Mouse (Mus musculus): ENCODE data around the gene Ttc9c. TPM values are rescaled to one million over a fixed set of nuclear protein-coding genes. Genes with fewer than 3 reads are reported as not detected.

Ttc9c gene
- polyA plus RNA-seq, 1 experiment: 2.1 TPM

DNA sequence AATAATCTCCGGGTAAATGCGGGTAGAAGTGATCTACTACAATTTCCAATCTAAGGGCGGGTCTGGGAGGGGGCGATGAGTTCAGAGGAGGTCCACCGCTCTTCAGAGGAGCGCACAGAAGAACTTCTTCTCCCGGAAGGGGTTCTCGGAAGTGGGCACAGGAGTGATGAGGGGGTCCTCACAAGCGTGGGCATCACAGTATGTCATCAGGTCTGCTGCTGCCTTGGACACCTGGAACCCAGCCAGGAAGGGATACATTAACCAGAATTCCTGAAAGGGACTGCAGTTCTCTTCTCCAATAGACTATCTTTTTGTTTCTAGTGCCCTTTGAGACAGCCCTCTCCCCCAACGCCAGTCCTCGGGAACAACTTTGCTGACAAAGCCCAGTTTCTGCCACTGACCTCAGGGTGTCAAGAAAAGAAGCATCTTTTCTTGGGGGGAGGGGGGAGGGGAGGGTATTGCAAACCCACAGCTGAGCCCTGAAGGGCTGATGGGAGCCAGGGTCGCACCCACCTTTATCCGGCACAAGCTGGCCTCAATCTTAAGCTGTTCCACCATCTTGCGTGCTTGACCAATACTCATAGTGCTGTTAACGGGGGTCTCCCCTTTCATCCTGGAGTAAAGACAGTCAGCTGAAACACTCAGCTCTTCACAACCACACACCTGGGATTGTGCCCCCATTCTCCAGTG lies 19.1 kb upstream of the Ttc9c start:
- no peak for TF ChIP-seq GATA1 (IDR thresholded peaks at IDR 0.05; ENCODE audit: low read length)

DNA sequence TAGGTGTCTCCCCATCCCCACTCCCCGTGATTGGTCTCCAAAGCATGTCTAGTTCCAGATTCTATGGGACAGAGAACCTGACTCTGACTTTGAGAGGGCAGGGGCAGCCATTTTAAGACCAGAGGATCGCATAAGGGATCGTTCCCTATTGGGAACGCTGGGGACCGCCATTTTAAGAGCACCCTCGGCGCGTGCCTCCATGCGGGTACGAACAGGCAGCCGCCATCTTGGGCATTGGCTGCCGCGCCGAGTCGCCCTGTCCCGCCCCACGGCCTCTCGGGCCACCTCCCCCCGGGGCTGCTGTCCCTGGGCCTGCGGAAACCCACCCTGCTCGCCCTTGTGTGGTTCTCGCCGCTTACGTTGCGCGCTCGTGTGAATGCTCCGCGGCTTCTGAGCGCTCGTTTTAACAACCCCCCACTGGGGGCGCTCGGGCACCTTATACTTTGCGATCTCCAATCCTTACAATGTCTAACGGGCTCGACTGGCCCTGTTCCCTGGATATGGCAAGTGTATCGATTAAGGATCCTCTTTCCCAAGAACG lies 18.2 kb upstream of the Ttc9c start, which contains the start of gene Bscl2:
Gene Bscl2, plus strand, starts transcription at position 217 of the 541 bp plus-strand sequence.
- no peak for TF ChIP-seq GATA1 (IDR thresholded peaks at IDR 0.05; ENCODE audit: low read length)

DNA sequence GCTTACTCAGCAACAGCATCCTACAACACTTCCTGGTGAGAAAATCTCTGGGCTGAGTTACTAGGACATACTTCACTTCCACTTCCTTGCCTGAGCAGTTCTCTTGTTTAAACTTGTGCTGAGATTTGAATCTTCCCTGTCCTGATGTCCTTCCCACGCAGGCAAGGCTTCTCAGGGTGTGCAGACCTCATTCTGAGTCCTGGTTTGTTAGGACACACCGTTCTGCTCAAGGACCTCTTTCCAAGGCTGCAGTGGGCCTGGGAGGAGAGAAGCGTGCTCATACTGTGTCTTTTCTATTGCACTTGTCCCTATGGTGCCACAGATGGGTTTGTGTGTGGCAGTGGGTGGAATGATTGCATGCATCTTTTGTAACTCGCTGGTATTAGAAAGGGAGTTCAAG lies 13.8 kb upstream of the Ttc9c start:
- no peak for TF ChIP-seq GATA1 (IDR thresholded peaks at IDR 0.05; ENCODE audit: low read length)

DNA sequence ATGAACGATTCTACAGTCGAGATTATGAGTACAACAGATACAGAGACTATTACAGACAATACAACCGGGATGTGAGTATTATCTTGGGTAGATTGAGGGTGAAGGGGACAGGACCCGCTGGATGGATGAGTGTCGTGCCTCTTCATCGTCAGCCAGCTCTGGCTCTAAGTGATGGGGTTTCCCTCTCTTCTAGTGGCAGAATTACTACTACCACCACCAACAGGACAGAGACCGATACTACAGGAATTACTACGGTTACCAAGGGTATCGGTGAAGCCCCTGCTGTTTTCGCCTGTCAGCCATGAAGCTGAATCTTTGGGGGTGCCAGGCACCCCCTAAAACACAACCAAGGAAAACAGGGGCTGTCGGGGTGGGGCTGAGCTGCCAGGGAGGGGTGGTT lies 12.1 kb upstream of the Ttc9c start:
- no peak for TF ChIP-seq GATA1 (IDR thresholded peaks at IDR 0.05; ENCODE audit: low read length)

DNA sequence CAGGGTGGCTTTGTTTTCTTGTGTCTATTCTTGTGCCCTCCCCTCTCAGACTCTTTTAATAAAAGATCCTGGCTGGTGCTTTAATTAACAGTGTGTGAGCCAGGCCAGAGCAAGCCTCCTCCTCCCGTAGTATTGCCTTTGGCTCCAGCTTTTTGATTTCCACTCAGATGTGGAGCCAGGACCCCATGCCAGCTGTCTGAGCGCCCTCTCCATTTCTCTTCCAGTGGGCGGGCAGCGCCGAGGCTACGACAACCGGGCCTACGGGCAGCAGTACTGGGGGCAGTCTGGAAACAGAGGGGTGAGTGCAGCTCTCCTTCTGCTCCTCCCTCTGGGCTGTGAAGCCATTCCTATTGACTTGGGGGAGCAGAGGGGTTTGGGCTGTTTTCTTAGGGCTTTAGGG lies 11.5 kb upstream of the Ttc9c start:
- no peak for TF ChIP-seq GATA1 (IDR thresholded peaks at IDR 0.05; ENCODE audit: low read length)

DNA sequence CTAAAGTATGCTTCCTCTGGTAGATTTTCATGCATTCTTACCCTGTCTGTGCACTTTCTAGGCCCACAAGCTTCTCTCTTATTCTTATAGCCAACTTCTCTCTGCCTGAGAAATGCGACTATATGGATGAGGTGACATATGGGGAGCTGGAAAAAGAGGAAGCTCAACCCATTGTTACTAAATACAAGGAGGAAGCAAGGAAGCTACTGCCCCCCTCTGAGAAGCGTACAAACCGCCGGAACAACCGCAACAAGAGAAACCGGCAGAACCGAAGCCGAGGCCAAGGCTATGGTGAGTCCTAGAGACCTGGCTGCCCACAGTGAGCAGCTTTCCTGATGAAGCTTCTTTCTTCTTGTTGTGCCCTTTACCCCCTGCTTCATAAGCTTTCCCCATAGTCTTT lies 10.5 kb upstream of the Ttc9c start, which contains the start of gene AC129217.1:
Gene AC129217.1, plus strand, starts transcription at position 114 of the 400 bp plus-strand sequence.
- TF ChIP-seq GATA1 (IDR thresholded peaks at IDR 0.05; ENCODE audit: low read length): no peak

DNA sequence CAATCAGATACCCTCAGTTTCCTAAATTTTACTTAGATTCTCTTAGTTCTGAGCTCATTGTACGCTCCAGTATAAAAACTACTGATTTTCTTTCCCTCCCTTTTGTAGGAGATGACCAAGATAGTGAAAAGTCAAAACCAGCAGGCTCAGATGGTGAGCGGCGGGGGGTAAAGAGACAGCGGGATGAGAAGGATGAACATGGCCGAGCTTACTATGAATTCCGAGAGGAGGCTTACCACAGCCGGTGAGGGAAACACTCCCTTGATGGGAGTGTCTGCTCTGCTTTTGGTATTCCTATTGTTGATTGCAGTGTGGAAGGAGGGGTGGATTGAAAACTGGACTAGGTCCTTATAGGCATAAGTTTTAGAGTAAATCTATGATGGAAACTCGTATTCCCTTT lies 3.6 kb upstream of the Ttc9c start:
- TF ChIP-seq GATA1 (IDR thresholded peaks at IDR 0.05; ENCODE audit: low read length): no peak

DNA sequence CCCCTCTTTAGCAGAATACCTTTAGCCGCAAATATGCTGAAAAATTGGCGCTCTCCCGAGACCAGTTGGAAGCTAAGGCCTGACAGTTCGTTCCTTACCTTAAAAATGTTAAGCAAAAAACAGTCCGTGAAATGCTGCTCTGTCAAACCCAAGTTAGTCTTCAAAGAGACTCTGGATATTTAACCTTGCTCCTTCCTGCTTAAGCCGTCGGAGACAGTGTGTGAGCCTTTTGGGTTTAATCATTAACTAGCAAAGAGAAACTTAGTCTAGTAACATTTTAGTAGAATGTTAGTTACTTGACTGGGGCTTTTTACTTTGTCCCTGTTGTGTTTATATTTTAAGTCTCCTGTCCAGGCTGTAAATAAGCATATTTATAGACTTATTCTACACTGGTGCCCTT lies 2.0 kb upstream of the Ttc9c start:
- TF ChIP-seq GATA1 (IDR thresholded peaks at IDR 0.05; ENCODE audit: low read length): no peak

DNA sequence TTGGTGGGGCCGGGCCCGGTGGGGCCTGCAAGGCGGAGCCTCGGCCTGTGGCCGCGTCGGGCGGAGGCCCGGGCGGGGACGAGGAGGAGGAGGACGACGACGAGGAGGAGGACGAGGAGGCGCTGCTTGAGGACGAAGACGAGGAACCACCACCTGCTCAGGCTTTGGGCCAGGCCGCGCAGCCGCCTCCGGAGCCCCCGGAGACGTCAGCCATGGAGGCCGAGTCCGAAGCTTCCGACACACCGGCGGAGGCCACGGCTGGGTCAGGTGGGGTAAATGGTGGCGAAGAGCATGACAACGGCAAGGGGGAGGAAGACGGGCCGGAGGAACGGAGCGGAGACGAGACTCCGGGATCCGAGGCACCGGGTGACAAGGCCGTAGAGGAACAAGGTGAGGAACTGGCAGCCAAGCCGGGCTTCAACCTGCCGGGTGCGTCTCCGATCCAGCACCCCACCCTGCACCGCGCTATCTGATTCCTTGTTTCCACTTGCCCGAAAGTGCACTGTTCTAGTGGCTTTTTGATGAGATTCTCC lies 1.4 kb upstream of the Ttc9c start:
- TF ChIP-seq GATA1 (IDR thresholded peaks at IDR 0.05; ENCODE audit: low read length): no peak

DNA sequence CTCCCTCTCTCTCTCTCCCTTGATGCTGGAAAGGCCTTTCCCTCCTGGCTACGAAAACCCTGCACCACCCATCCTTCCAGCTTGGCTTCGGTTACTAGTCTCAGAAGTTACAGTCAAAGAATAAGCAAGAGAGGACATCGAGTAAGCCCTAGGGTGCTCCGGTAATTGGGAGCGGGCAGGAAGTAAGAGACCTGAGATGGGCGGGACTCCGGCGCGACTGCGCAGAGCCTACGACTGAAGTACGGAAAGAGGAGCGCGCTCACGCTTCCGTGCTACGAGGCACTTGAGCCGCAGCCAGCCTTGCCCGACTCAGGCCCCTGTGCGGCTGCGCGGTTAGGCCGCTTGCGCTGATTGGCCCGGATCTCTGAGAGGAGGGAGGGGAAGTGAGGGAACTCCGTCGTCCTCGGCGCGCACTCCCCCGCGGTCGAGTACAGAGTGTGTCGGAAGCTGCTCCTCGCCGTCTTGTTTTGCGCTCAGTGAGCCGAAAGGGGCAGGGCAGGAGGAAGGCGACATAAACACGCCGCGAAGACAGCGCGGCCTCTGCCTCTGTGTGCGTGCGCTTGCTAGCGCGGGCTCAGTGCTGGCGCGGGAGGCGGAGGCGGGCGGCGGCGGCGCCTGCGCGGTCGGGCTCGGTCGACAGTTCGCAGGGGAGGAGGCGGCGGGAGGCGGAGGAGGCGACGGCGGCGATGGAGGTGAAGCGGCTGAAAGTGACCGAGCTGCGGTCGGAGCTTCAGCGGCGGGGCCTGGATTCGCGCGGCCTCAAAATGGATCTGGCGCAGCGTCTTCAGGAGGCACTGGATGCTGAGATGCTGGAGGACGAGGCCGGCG lies 677 bp upstream of the Ttc9c start, which contains the start of gene Hnrnpul2:
Gene Hnrnpul2, plus strand, starts transcription at position 415 of the 828 bp plus-strand sequence.
- no peak for TF ChIP-seq GATA1 (IDR thresholded peaks at IDR 0.05; ENCODE audit: low read length)

DNA sequence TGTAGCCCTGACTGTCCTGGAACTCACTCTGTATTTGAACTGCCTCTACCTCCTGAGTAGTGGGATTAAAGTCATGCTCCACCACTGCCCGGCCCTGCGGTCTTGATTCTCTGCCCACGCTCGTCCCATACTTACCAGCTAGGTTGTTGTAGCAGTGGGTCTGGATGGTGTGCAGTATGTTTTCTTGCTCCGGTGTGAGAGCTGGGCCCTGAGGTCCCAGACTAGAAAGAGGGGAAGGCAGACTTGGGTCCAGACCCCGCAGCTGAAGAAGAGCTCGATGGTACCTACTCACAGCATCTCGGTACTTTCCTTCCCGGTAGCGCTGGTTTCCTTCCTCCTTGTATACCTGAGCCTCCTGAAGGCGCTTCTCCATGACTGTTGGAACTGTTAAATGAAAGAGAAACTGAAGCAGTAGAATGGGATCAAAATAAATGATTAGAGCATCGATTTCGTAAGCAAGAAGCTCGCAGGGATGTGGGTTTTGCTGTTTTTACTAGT lies 783 bp downstream of the Ttc9c start:
- no peak for TF ChIP-seq GATA1 (IDR thresholded peaks at IDR 0.05; ENCODE audit: low read length)

DNA sequence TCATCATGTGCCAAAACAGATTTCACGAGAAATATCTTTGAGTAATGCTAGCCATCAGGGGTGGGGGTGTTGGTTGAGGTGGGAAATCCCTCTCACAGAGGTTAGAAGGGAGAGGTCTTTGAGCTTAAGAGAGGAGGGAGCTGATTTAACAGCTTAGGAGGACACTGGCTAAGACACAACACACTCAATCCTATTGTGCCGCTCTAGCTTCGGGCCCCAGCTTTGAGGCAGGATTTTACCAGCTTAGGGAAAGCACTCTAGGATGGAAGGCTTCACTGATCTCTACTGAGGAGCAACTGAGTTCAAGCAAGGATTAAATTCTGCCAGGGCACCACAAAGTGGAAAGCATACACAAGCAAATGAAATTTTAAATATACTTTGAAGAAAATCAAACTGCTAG lies 2.1 kb downstream of the Ttc9c start:
- TF ChIP-seq GATA1 (IDR thresholded peaks at IDR 0.05; ENCODE audit: low read length): no peak

DNA sequence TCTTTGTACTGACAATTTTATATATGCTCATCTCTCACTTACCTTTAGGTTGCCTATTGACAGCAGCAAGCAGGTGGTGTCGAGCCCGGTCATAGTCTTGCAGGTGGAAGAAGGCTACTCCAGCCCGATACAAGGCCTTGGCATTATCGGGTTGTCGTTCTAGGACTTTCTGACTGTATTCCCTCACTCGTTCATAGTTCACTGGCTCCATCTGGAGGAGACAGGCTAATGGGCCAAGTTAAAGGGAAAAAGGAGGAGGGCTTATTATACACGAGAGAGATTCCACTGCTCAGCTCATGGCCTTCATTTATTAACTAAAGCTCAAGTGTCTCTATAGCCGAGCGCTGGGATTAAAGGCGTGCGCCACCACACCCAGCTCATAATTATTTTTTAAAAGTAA lies 3.3 kb downstream of the Ttc9c start:
- TF ChIP-seq GATA1 (IDR thresholded peaks at IDR 0.05; ENCODE audit: low read length): no peak

DNA sequence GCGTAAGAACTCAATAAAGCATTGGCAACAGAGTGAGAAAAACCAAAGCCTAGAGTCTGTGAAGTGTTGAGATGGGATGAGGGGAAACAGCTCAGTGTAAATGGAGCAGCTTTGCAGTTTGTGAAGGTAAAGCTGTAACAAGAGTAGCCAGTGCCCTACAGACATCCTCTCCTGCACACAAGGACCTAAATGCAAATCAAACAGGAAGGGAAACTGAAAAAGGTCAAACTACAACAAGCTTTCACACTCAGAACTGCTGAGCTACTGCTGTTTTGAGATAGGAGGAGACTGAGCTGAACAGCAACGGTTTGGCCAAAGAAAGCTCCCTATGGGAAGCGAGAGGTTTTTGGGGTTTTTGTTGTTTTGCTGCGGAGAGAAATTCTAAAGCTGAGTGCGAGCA lies 12.3 kb downstream of the Ttc9c start:
- no peak for TF ChIP-seq GATA1 (IDR thresholded peaks at IDR 0.05; ENCODE audit: low read length)

DNA sequence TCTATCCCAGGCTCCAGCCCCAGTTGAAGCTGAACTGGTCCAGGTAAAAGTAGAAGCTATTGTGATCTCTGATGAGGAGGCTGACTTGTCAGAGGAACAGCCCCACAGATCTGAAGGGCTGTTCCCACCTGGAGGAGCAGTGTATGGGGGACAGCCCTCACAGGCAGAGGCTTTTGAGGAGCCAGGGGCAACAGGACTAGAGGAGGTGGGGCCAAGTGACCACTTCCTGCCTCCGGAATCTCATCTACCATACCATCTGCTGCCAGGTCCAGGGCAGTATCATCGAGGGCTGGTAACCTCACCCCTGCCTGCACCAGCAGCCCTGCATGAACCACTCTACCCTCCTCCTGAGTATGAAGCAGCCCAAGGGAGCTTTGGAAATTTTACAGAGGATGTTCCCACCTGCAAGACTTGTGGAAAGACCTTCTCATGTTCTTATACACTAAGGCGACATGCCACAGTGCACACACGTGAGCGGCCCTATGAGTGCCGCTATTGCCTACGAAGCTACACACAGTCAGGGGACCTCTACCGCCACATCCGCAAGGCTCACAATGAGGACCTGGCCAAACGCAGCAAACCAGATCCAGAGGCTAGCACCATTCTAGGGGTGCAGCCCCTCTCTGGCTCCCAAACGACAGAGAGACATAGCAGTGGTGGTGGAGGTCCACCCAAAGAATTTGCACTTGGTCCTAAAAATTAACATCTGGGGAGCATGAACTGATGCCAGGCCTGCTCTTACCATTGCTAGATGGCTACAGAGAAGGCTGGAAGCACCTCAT lies 15.1 kb downstream of the Ttc9c start:
- no peak for TF ChIP-seq GATA1 (IDR thresholded peaks at IDR 0.05; ENCODE audit: low read length)
